Mouse (Mus musculus) heart, embryonic 14.5 days (tissue): ENCODE measurements around the gene Polr3b. TPM values are rescaled to one million over a fixed set of nuclear protein-coding genes. Genes with fewer than 3 reads are reported as not detected.

Experiments used
- ATAC-seq: fragments of 200-750 bp; cut with Nextera tagmentation; 2 replicates; pipeline ENCODE4 v1.8.0; 2017; ENCODE audit warnings: low read depth, moderate TSS enrichment; ENCODE audit not compliant: insufficient number of reproducible peaks, insufficient read depth, low FRiP score
- H3K27ac ChIP-seq, 2 experiments: fragments of 200-500 bp in 1 of 2; fragments of 300-500 bp in 1 of 2; sonication (generic) in 1 of 2; replicated peaks in 1 of 2; 2 replicates each; pipeline ENCODE4 v1.5.1; 2012 to 2014; ENCODE audit warnings: low read depth in 2 of 2, low read length in 2 of 2, control low read depth in 1 of 2, mild to moderate bottlenecking in 1 of 2, mixed read lengths in 1 of 2; ENCODE audit not compliant: control insufficient read depth in 1 of 2, insufficient read depth in 1 of 2
- H3K27me3 ChIP-seq: fragments of 300-500 bp; sonication (generic); 2 replicates; pipeline ENCODE4 v1.6.1; 2014; ENCODE audit warnings: mild to moderate bottlenecking, low read length, control low read depth; ENCODE audit not compliant: control insufficient read depth, insufficient read depth
- H3K36me3 ChIP-seq: fragments of 300-500 bp; sonication (generic); 2 replicates; pipeline ENCODE4 v1.6.1; 2014; ENCODE audit warnings: mild to moderate bottlenecking, control low read depth, low read length, mixed read lengths; ENCODE audit not compliant: control insufficient read depth, insufficient read depth
- H3K4me1 ChIP-seq, 2 experiments: fragments of 200-500 bp in 1 of 2; fragments of 300-500 bp in 1 of 2; sonication (generic) in 1 of 2; 2 replicates each; pipeline ENCODE4 v1.6.1; 2012 to 2014; ENCODE audit warnings: low read length in 2 of 2, control low read depth in 1 of 2, mixed read lengths in 1 of 2; ENCODE audit not compliant: control insufficient read depth in 2 of 2, insufficient read depth in 2 of 2
- H3K4me2 ChIP-seq: fragments of 300-500 bp; sonication (generic); 2 replicates; pipeline ENCODE4 v1.6.1; 2014; ENCODE audit warnings: mild to moderate bottlenecking, low read length
- H3K4me3 ChIP-seq, 2 experiments: fragments of 200-500 bp in 1 of 2; fragments of 300-500 bp in 1 of 2; sonication (generic) in 1 of 2; 2 replicates each; pipeline ENCODE4 v1.5.1; 2012 to 2014; ENCODE audit warnings: low read length in 2 of 2, mild to moderate bottlenecking in 2 of 2, control low read depth in 1 of 2, low read depth in 1 of 2, moderate library complexity in 1 of 2; ENCODE audit not compliant: control insufficient read depth in 1 of 2, insufficient read depth in 1 of 2
- H3K9ac ChIP-seq: fragments of 300-500 bp; sonication (generic); 2 replicates; pipeline ENCODE4 v1.6.1; 2014; ENCODE audit warnings: mild to moderate bottlenecking, low read length
- H3K9me3 ChIP-seq: fragments of 300-500 bp; sonication (generic); 2 replicates; pipeline ENCODE4 v1.6.1; 2016; ENCODE audit warnings: low read length, control low read depth; ENCODE audit not compliant: control insufficient read depth
- WGBS: fragments of 180-500 bp; shearing (Covaris S2); extraction: QIAGEN DNeasy Blood & Tissue Kit; methylation state at CpG from one replicate; pipeline ENCODE4 v1.1.7; 2014; 5-methylcytosine and 5-hydroxymethylcytosine counted together
- polyA plus RNA-seq: library from polyadenylated mRNA; unstranded; fragments of >200 nt; fragmentation: Nextera tagmentation; extraction: Ambion mirVana; gene quantifications from 2 replicates; pipeline ENCODE4 v1.2.1, GENCODE M21; 2014

The Polr3b gene
- polyA plus RNA-seq, 1 experiment from 2014 or later = 12.9 TPM

- Histone ChIP-seq H3K36me3 (peaks cover 45% of the 10 kb centered on the region), H3K4me3 (no peak overlapping the region), H3K27me3 (no peaks in the 10 kb centered on the region)
These were observed 26.8 kb downstream of the Polr3b start for GRCm38 (mm10) chr10:84648911-84649310.

GRCm38 (mm10) chr10:84654029-84654428 is 31.9 kb downstream of the Polr3b start:
- Histone ChIP-seq H3K9me3 (no peaks in the 10 kb centered on the region), H3K36me3 (peaks cover 27% of the 10 kb centered on the region), H3K4me3 (no peak overlapping the region), H3K4me1 (peaks cover 0 to 9% of the 10 kb centered on the region in 2 experiments; a peak in 1 of 4 replicates), H3K9ac (no peak overlapping the region), H3K27ac (no peak overlapping the region), H3K27me3 (no peaks in the 10 kb centered on the region), H3K4me2 (no peak overlapping the region)
- ATAC-seq = no peak
- 87% methylated on average over 4 of the region's 4 CpGs for WGBS

More at GRCm38 (mm10) chr10:84648911-84649310, 26.8 kb downstream of the Polr3b start:
- no peaks in the 10 kb centered on the region for H3K4me1 ChIP-seq
- no peak overlapping the region for H3K9ac ChIP-seq
- ATAC-seq = no peak
- no peaks in the 10 kb centered on the region for H3K9me3 ChIP-seq
- WGBS = 77% methylated on average over 4 of the region's 4 CpGs
- H3K27ac ChIP-seq = no peak overlapping the region
- no peak overlapping the region for H3K4me2 ChIP-seq

GRCm38 (mm10) chr10:84654731-84655130 is 32.6 kb downstream of the Polr3b start:
- no peak overlapping the region for H3K27ac ChIP-seq
- peaks cover 22% of the 10 kb centered on the region for H3K36me3 ChIP-seq
- H3K4me1 ChIP-seq = peaks cover 0 to 9% of the 10 kb centered on the region in 2 experiments; a peak in 1 of 4 replicates
- H3K4me3 ChIP-seq = no peak overlapping the region
- no peak overlapping the region for H3K4me2 ChIP-seq
- H3K27me3 ChIP-seq = no peaks in the 10 kb centered on the region
- no peaks in the 10 kb centered on the region for H3K9me3 ChIP-seq
- no peak for ATAC-seq
- no peak overlapping the region for H3K9ac ChIP-seq
- WGBS = 84% methylated on average over 4 of the region's 4 CpGs

- no peak for ATAC-seq
- Histone ChIP-seq H3K4me3 (no peak overlapping the region), H3K4me1 (peaks cover 0 to 9% of the 10 kb centered on the region in 2 experiments; a peak in 1 of 4 replicates), H3K27ac (no peak overlapping the region), H3K9ac (no peak overlapping the region), H3K27me3 (no peaks in the 10 kb centered on the region), H3K9me3 (no peaks in the 10 kb centered on the region), H3K36me3 (peaks cover 18% of the 10 kb centered on the region), H3K4me2 (no peak overlapping the region)
- 80% methylated on average over 4 of the region's 4 CpGs for WGBS
These were observed 34.5 kb downstream of the Polr3b start for GRCm38 (mm10) chr10:84656618-84657017.

GRCm38 (mm10) chr10:84657437-84658087 is 35.5 kb downstream of the Polr3b start:
- no peaks in the 10 kb centered on the region for H3K9me3 ChIP-seq
- H3K27ac ChIP-seq = 0 out of 4 replicates have a peak overlapping the region, but pooled peaks of 1 of the 2 experiments have one; percentile 17
- H3K36me3 ChIP-seq = peaks cover 21% of the 10 kb centered on the region
- no peaks in the 10 kb centered on the region for H3K27me3 ChIP-seq
- ATAC-seq = no peak
- no peak overlapping the region for H3K4me2 ChIP-seq
- no peak overlapping the region for H3K9ac ChIP-seq
- H3K4me3 ChIP-seq = no peak overlapping the region
- H3K4me1 ChIP-seq = peaks cover 0 to 9% of the 10 kb centered on the region in 2 experiments; a peak in 1 of 4 replicates
- WGBS = 40% methylated on average over 6 of the region's 6 CpGs

- Histone ChIP-seq H3K27ac (peak overlapping the region; percentile 17 to 19; a peak in 1 of 4 replicates), H3K4me2 (no peak overlapping the region)
- 72% methylated on average over 18 of the region's 18 CpGs for WGBS
These were observed 36.2 kb downstream of the Polr3b start for GRCm38 (mm10) chr10:84658088-84658848.

GRCm38 (mm10) chr10:84659281-84659680 is 37.2 kb downstream of the Polr3b start:
- H3K9ac ChIP-seq = no peak overlapping the region
- H3K27me3 ChIP-seq = no peaks in the 10 kb centered on the region
- H3K4me3 ChIP-seq = no peak overlapping the region
- H3K36me3 ChIP-seq = peaks cover 22% of the 10 kb centered on the region
- no peak overlapping the region for H3K27ac ChIP-seq
- peaks cover 0 to 9% of the 10 kb centered on the region in 2 experiments; a peak in 1 of 4 replicates for H3K4me1 ChIP-seq
- ATAC-seq = no peak
- H3K4me2 ChIP-seq = no peak overlapping the region
- H3K9me3 ChIP-seq = no peaks in the 10 kb centered on the region
- WGBS = 89% methylated on average over 3 of the region's 3 CpGs

More at GRCm38 (mm10) chr10:84658088-84658848, 36.2 kb downstream of the Polr3b start:
- Histone ChIP-seq H3K9ac (no peak overlapping the region), H3K36me3 (peaks cover 13% of the 10 kb centered on the region), H3K9me3 (no peaks in the 10 kb centered on the region), H3K4me3 (no peak overlapping the region), H3K27me3 (no peaks in the 10 kb centered on the region), H3K4me1 (peaks cover 0 to 9% of the 10 kb centered on the region in 2 experiments; a peak in 1 of 4 replicates)
- no peak for ATAC-seq
